Mouse (Mus musculus) kidney, postnatal 14 days (tissue): ENCODE results near the gene Mgst3.
A peak's percentile ranks its signal among the peaks of the same experiment; 100 is the strongest.

Experiments
- DNase-seq: peaks from one replicate; pipeline ENCODE4 v3.0.0; 2022; ENCODE audit warnings: mixed read lengths

Gene Mgst3

DNA sequence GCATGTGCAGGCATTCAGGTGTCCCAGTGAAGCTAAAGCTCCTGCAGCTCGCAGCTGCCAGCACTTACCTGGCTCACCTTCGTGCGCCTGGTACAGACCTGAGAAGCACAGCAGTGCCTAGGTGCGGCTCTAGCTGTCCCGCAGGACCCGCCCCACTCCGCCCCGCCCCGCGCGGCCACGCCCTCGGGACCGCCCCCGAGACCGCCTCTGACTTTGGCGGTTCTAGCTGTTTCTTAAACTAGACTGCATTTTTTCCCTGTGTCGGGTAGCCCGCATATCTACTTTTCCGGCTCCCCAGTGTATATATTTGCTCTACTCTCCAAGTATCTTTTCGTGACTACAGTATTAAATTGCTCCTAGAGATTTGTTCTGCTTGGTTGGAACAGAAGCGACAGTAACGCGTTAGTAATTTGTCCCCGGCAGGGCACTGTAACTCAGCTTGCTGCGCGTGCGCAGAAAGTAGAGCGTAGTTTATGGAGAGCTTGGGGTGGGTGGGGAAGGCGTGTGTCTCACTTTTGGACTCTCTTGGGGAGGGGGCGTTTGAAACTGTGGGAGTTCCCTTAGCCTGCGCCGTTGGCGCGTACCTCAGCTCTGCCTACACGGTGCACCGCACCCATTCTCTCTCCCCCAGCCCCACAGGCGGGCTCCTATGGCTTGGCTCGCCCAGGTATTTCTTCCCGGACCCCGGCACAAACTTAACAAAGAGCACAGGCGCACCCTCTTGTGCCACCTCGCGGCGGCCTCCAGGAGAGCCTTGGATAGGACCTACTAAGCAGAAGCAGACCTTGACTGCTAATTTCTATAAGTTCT lies at the start of gene Mgst3:
Mgst3 (minus strand) TSS at position 159 of the 810 bp plus-strand sequence.
- DNase-seq, result peak; percentile 96

DNA sequence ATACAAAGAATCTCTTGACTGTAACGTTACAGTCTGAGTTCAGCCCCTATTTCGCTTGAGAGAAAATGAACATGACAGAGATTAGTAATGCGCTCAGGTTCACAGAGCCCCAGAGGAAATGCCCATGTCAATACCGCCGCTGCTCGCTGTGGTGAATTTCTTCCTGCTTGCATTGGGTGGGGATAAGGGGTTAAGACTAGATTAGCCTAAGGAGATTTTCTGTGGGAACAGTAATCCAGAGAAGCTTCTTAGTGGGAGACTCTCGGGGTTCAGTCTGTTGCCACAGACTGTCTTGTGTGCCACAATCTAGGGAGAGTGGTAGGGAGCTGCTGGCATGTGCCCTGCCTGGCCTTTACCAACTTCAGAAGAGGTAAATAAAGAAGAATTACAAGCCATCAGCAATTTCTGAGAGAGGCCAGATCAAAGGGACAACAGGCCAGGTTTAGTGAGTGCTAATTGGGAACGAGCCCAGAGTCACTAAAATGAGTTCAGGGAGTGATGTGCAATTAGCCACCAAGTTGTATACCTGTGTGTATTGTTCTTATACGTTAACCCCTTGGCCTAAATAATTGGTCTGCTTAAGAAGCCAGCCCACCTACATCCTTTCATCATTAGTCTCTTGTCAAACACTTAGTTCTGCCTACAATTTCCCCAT lies 44.7 kb upstream of the Mgst3 start:
- DNase-seq, result no peak

DNA sequence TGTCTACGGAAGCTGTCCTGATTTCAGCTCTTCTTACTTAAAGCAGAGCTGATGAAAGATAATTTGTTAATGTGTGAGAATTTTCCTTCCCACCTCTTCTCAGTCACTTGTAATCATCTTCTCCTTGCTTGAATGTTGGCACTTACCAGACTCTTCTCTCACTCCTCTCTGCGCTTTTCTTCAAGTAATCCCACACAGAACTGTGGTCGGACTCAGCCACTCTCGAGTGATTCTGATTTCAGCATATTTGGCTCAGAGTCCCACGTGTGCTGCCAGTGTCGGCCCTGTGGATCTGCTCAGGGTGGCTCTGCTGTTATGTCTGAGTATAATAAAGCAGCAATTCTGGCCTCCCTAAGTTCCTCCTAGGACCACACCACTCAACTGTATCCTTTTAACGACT lies 43.5 kb upstream of the Mgst3 start:
- no peak for DNase-seq

DNA sequence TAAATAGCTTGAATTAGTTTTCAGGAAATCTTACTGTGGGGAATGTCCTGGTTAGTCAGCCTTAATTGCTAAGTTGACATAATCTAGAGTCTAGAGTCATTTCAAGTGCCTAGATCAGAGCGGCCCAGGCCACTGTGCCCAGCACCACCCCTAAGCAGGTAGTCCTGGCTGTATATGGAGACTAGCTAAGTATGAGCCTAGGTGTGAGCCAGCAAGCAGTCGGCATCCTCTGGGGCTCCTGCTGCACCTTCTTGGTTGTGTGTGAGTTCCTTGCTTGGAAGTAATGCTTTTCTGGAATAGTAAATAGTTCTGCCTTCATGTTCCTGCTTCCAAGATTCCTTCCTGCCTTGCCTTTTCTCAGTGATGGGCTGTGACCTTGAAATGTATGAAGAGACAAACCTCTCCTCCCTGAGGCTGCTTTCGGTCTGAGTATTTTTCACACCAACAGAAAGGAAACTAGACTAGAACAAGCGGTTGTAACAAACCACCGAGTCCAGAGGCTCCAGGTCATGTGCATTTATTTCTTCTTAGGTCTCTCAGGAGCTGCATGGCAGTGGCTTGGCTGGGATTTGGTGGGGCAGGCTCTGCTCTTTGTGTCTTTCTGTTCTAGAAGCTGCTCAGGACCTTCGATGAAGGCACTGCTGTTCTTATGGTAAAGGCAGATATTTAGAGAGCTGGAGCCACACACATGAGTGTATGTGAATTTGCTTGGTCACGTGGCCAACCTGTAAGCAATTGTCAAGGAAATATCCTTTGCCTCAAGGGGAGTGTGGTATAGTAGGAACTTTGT lies 42.7 kb upstream of the Mgst3 start:
- DNase-seq, result no peak

DNA sequence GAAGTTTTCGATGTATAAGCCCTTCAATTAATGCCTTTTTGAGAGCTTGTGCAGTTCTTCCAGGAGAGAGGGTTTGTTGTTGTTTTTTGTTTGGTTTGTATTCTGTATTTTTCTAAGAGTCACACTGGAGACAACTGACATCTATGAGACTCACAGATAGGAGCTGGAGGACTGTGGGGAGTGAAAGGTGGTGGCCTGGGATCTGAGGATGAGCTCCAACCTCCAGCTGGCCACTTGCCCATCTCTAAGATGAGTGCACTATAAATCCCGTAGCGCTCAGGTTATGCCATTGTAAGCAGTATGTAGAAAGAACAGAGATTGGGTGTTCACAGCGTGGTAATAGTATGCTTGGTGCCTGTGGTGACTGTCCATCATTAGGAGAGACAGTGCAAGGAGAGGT lies 41.3 kb upstream of the Mgst3 start:
- DNase-seq, result no peak

DNA sequence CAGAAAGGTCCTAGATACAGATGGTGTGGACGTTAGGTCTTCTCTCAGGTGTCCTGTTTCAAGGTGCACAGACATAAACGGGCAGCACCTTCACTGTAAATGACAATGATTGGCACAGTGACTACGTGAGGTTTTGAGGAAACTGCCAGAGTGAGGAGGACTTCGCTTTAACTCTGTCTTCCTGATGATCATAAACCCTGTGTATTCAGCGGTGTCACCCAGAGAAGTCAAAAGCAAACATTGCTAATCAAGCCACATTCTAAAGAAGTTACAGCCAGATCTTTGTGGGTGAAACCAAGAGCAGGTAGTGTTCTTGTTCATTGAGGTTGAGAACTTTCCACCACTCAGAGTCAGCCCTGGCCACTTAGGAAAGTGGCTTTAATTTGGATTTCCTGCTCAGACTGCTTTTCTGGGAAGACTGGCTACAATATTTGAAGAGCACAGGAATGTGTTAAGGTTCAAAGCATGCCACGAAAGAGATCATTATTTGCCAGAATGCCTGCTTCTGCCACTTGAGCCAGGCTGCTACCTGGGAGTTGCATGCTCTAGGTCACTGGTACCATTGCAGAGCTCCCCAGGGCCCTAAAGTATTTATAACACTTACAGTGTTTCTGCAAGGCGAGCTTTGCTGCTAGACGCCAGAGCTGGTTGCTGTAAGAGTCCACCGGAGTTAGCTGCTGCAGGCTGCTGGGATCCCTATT lies 37.5 kb upstream of the Mgst3 start:
- no peak for DNase-seq

GRCm38 (mm10) chr1:167426681-167427080 lies 33.0 kb upstream of the Mgst3 start:
- DNase-seq, result no peak

DNA sequence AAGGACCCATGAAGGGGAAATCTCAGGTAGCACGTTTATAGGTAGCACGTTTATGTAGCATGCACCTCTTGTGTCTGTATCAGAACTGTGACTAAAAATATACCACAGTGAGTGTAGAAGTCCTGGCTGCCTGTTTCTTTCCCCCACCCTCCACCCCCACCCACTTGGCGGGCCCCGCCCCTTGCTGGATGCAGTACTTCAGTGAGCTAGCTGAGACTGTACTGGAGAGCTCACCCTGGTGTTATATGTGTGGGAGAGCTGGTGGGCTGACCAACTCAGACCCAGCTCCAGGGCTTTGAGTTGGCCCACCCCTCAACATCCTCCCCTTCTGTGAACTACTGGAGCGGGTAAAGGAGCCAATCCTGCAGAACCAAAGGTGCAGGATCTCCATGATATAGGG lies 31.9 kb upstream of the Mgst3 start:
- DNase-seq, result no peak

GRCm38 (mm10) chr1:167422501-167423240 lies 29.0 kb upstream of the Mgst3 start:
- no peak for DNase-seq

GRCm38 (mm10) chr1:167414846-167415245 lies 21.2 kb upstream of the Mgst3 start:
- peak; percentile 79 for DNase-seq

- no peak for DNase-seq
These were observed 18.5 kb upstream of the Mgst3 start for GRCm38 (mm10) chr1:167411991-167412715.

DNA sequence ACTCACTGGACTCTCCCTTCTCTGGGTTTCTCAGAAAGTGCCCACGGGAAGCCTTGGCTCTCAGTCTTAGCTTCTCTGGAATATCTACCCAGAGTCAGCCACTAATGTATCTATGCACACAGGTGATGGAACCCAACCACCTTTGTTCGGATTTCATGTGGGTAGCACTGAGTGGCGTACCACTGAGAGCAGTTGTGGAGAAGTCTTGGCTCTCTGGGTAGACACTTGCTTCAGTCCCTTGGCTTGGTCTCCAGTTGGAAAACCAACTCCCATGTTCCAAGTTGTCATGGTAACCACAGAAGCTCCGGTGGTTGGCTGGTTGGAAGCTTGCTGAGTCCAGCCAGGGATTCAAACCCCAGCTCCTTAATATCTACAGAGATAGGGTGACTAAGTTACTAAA lies 16.0 kb upstream of the Mgst3 start:
- no peak for DNase-seq

- no peak for DNase-seq
These were observed 11.6 kb upstream of the Mgst3 start for GRCm38 (mm10) chr1:167405237-167405636.

- no peak for DNase-seq
These were observed 360 bp downstream of the Mgst3 start for GRCm38 (mm10) chr1:167393281-167393680.

GRCm38 (mm10) chr1:167392687-167393086 lies 954 bp downstream of the Mgst3 start:
- no peak for DNase-seq

DNA sequence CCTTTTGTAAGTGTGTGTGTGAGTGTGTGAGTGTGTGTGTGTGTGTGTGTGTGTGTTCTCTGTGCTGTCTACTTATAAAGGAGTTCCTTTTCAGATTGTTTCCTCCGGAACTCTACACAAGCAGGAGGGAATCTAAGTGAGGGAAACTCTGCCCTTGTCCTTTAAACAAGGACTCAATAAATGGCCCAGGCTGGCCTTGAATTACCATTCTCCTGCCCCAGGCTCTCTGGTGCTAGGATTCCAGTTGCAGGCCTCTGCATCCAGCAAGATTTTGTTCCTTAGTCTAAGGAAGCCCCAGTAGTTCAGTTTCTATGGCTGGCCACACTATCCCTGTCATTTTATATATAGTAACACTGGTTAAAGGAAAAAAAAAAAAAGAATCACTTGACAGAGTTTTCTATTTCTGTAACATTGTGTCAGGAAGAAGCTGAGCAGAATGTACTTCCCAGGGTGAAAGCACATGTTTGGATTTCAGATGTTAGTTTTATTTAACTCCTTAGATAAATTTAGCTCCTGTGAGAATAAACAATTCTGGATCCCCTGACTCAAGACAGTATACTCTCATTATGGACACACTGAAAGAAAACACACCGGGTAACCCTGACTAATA lies 1.5 kb downstream of the Mgst3 start:
- DNase-seq, result no peak

DNA sequence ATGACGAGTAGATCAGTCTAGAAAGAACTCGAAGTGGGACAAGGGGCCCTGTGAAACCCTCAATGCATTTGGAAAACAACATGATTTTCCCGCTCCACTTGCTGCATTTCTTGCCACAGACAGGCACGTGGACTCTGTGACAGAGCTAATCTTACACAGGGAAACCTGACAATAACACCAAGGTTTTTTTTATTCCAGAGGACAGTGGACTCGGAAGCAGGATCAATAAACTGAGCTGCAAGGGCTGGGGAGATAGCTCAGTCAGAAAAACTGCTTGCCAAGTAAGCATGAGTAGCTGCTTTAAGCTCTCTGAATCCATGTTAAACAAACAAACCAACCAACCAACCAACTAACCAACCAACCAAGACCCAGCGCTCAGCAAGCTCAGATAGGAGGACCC lies 2.4 kb downstream of the Mgst3 start:
- DNase-seq, result no peak

DNA sequence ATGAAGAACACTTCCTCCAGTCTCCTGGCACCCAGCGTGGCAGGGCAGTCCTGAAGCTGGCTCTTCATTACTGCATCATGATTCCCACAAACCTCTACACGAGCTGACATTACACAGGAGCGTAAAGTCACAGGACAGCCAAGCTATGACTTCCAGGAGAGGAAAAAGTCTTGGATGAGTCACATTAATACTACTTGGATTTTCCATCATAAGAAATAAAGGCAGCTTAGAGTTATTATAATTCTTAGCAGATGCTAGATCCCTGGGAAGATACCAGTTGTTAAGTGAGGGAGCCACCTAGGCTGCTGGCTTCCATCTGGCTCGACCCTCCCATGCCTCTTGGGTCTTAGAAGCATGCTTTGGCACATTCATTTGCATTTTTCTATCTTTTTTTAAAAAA lies 3.3 kb downstream of the Mgst3 start:
- no peak for DNase-seq

DNA sequence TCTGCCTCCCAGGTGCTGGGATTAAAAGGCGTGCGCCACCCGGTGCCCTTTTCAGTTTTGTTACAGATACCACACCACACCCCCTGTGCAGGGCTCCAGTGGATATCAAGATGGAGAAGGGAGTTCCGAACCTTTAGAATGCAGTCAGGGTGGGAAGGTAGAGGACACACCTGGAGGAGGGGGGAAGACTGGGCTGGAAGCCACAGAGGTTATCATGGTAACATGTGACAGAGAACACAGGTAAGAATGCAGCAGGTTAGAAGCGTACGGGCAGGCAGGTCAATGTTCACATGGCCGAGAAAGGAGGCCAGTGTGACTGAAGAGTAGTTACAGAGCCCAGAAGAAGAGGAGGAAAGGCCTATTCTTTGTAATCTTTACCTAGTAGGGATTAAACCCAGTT lies 4.1 kb downstream of the Mgst3 start:
- DNase-seq, result no peak

DNA sequence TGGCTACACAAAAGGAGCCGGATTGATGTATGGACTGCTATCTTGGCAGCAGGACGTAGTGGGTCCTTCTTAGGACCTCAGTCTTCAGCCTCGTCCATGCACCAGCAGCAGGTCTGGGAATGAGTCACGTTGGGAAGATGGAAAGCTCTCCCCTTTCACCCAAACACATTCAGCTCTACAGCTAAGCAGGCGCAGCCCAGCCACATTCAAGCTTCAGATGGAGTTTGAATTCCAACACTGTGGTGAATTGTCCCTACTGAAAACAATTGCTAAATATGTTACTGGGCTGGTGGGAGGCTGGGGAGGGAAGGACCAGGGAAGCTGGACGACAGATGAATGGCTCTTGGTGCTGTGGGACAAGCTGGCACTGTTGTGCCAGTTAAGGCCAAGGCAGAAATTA lies 5.1 kb downstream of the Mgst3 start:
- DNase-seq, result no peak

- no peak for DNase-seq
These were observed 5.8 kb downstream of the Mgst3 start for GRCm38 (mm10) chr1:167387796-167388195.
